Mouse (Mus musculus) kidney, adult 2 months (tissue): ENCODE data around the gene Fbxl13. TPM values are rescaled to one million over a fixed set of nuclear protein-coding genes. Genes with fewer than 3 reads are reported as not detected.

ENCODE experiments used
- DNase-seq: peaks from one replicate; pipeline ENCODE4 v3.0.0; 2021
- H3K27ac ChIP-seq: fragments of 200-500 bp; 2 replicates; pipeline ENCODE4 v1.5.1; 2012; ENCODE audit warnings: low read depth, low read length, control low read depth, inconsistent platforms; ENCODE audit not compliant: insufficient read depth
- H3K27me3 ChIP-seq: fragments of 200-500 bp; replicated peaks from 2 replicates; pipeline ENCODE4 v1.6.1; 2012; ENCODE audit warnings: mild to moderate bottlenecking, moderate library complexity, low read length, inconsistent platforms; ENCODE audit not compliant: control insufficient read depth, insufficient read depth
- H3K36me3 ChIP-seq: fragments of 200-500 bp; 2 replicates; pipeline ENCODE4 v1.6.1; 2012; ENCODE audit warnings: mild to moderate bottlenecking, moderate library complexity, low read length, inconsistent platforms; ENCODE audit not compliant: control insufficient read depth, insufficient read depth
- H3K4me1 ChIP-seq: fragments of 200-500 bp; 2 replicates; pipeline ENCODE4 v1.6.1; 2011; ENCODE audit warnings: low read length; ENCODE audit not compliant: control insufficient read depth, insufficient read depth
- H3K4me3 ChIP-seq: fragments of 200-500 bp; 2 replicates; pipeline ENCODE4 v1.5.1; 2011; ENCODE audit warnings: mild to moderate bottlenecking, low read depth, low read length, control low read depth; ENCODE audit not compliant: insufficient read depth
- CTCF ChIP-seq: fragments of 200-500 bp; conservative IDR thresholded peaks from 2 replicates; pipeline ENCODE4 v1.5.1; 2011; ENCODE audit warnings: low read depth, mild to moderate bottlenecking, control low read depth, low read length, moderate library complexity, mixed read lengths; ENCODE audit not compliant: insufficient read depth, insufficient read length
- POLR2A ChIP-seq: fragments of 200-500 bp; IDR thresholded peaks from one replicate; pipeline ENCODE4 v1.6.1; 2011; ENCODE audit warnings: low read depth, low read length, control low read depth
- WGBS: fragments of 180-500 bp; shearing (Covaris S2); methylation state at CpG from one replicate; pipeline ENCODE4 v1.1.7; 2018; 5-methylcytosine and 5-hydroxymethylcytosine counted together
- polyA plus RNA-seq: library from polyadenylated mRNA; depleted of rRNA; stranded (reverse); fragments of >200 nt; gene quantifications from 2 replicates; pipeline ENCODE4 v1.2.3, GENCODE M21; 2012

The Fbxl13 gene
- polyA plus RNA-seq, 1 experiment = 0.05 TPM

- DNase-seq = no peak
- 58% methylated on average over 3 of the region's 3 CpGs for WGBS
- Histone ChIP-seq H3K27me3 (no peaks in the 10 kb centered on the region), H3K27ac (no peak overlapping the region), H3K4me1 (no peaks in the 10 kb centered on the region), H3K4me3 (no peak overlapping the region), H3K36me3 (no peaks in the 10 kb centered on the region)
- TF ChIP-seq CTCF (no peak), POLR2A (no peak)
These were observed 153.2 kb downstream of the Fbxl13 start for GRCm38 (mm10) chr5:21492213-21492612.

DNA sequence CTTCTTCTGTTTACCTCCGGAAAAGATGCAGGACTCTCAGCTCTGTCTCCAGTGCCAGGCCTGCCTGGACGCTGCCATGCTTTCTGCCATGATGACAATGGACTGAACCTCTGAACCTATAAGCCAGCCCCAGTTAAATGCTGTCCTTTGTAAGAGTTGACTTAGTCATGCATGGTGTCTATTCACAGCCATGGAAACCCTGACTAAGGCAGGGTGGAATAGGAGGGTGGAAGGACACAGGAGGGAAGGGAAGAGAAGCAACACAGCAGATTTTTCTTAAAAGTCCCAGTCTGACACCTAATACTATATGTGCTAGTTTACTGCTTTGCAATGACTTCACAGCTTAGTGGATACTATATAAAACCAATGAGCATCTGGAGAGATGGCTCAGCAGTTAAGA lies 154.0 kb downstream of the Fbxl13 start:
- Histone ChIP-seq H3K4me1 (no peaks in the 10 kb centered on the region), H3K27me3 (no peaks in the 10 kb centered on the region), H3K36me3 (no peaks in the 10 kb centered on the region), H3K27ac (no peak overlapping the region), H3K4me3 (no peak overlapping the region)
- DNase-seq = no peak
- TF ChIP-seq CTCF (no peak), POLR2A (no peak)
- WGBS = 91% methylated on average over 2 of the region's 2 CpGs

DNA sequence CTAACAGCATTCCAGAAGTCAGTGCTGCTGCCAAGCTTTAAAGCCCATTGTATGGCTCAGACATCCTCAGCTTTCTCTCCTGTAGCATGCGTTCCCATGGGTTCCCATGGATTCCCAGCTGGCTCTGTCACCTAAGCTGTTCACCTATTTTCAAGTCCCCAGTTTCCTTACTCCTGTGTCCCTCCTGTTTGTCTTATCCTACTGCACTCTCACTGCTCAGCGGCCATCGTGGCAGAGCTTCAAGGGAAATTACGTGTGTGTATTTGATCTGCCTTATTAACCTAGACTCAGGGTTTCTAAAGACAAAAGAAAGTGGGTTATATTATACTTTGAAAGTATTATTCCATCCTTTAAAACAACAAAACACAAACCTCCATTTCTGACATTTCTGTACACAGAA lies 156.3 kb downstream of the Fbxl13 start:
- Histone ChIP-seq H3K36me3 (no peaks in the 10 kb centered on the region), H3K4me1 (no peaks in the 10 kb centered on the region), H3K27me3 (no peaks in the 10 kb centered on the region), H3K4me3 (no peak overlapping the region), H3K27ac (no peak overlapping the region)
- 73% methylated on average over 4 of the region's 4 CpGs for whole genome bisulfite sequencing
- DNase-seq = no peak
- TF ChIP-seq POLR2A (no peak), CTCF (no peak)

GRCm38 (mm10) chr5:21488506-21488905 lies 156.9 kb downstream of the Fbxl13 start:
- H3K4me3 ChIP-seq = no peak overlapping the region
- H3K36me3 ChIP-seq = no peaks in the 10 kb centered on the region
- TF ChIP-seq POLR2A = no peak
- no peak overlapping the region for H3K27ac ChIP-seq
- no peak for DNase-seq
- no peaks in the 10 kb centered on the region for H3K27me3 ChIP-seq
- H3K4me1 ChIP-seq = no peaks in the 10 kb centered on the region
- WGBS = 93% methylated on average over 5 of the region's 5 CpGs

GRCm38 (mm10) chr5:21487716-21488115 lies 157.7 kb downstream of the Fbxl13 start:
- DNase-seq = no peak
- Histone ChIP-seq H3K27me3 (no peaks in the 10 kb centered on the region), H3K4me1 (no peaks in the 10 kb centered on the region), H3K4me3 (no peak overlapping the region), H3K27ac (no peak overlapping the region), H3K36me3 (no peaks in the 10 kb centered on the region)
- WGBS = 90% methylated on average over 3 of the region's 3 CpGs
- TF ChIP-seq CTCF (no peak), POLR2A (no peak)

DNA sequence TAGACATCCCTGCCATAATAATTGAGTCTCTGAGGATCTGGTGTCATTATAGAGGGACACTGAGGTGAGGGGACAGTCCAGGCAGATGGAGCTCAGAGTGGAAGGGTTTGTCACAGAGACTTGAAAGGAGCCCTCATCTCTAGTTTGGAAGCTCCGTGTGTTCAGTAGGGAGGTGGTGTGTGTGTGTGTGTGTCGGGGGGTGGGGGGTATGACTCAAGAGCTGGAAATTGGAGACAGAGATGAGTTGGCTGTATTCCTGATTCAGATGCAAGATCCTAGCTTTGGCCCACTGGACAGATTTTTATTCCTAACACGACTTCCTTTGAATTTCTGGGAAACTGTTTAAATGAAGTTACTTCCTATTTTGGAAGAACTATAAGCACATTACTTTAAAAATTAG lies 158.1 kb downstream of the Fbxl13 start:
- Histone ChIP-seq H3K27ac (no peak overlapping the region), H3K4me1 (no peaks in the 10 kb centered on the region), H3K4me3 (no peak overlapping the region), H3K36me3 (no peaks in the 10 kb centered on the region), H3K27me3 (no peaks in the 10 kb centered on the region)
- WGBS = 76% methylated on average over 3 of the region's 3 CpGs
- no peak for DNase-seq
- TF ChIP-seq POLR2A (no peak), CTCF (no peak)

DNA sequence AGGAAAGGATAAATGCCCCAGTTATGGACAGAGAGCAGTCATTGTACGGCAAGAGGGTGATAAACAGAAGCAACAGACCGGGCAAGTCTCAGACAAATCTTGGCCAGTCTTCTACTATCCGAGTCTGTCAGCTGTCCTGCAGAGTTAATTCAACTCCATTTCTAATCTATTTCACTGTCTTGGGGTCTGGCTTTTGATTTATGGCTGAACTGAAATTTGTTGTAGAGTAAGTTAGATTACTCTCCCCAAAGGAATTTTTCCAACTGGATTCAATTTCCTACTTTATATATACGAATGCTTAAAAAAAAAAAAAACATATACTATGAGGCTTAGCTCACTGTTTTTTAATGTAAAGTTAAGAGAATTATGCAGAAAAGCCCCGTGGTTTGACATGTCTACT lies 158.6 kb downstream of the Fbxl13 start:
- H3K36me3 ChIP-seq = no peaks in the 10 kb centered on the region
- TF ChIP-seq POLR2A (no peak), CTCF (no peak)
- no peak overlapping the region for H3K4me3 ChIP-seq
- no peak for DNase-seq
- no peaks in the 10 kb centered on the region for H3K4me1 ChIP-seq
- 67% methylated on average over 5 of the region's 5 CpGs for WGBS
- H3K27ac ChIP-seq = no peak overlapping the region
- no peaks in the 10 kb centered on the region for H3K27me3 ChIP-seq
